15 mouse cellular contexts compared by ENCODE assay signal in the genomic region with DNA sequence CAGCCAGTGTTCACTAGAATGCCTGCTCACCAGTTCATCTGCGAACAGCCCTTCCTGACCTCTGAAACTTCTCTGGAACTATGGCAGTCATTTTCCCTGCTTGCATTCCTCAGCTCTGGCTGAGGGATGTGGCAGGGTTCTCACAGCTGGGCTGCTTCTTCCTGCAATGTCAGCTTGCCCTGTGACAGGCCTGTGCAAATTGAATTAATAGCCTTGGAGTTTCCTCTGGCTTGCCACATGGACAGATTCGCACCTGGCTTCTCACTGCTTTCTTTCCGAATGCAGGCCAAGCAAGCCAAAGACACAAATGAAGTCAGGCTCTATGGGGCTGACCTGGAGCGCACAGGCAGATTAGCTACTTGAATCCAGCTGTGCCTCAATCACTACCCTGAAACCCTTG.
DNase-seq lines count a peak whose midpoint lies in the region; ATAC-seq and TF ChIP-seq lines count a peak whose summit lies in the region.
"Had no signal": no experiment of that assay in that cellular context is flagged by ENCODE, and none has a peak within 500 bp of the region (broad histone marks: within the 10 kb centered on the region; RNA-seq: fewer than 3 reads in every experiment).

No protein-coding gene starts in this region.

- no peak overlapping the region for H3K9ac ChIP-seq in hindbrain, embryonic 13.5 days
- H3K9ac ChIP-seq in limb, embryonic 14.5 days (ENCODE audit: low read depth, low read length, severe bottlenecking): 0 out of 2 replicates have a peak overlapping the region, but pooled peaks have one; percentile 25
- no peak overlapping the region for H3K9ac ChIP-seq in midbrain, embryonic 16.5 days (ENCODE audit: low read depth, low read length)
- H3K9ac ChIP-seq: forebrain, embryonic 15.5 days; liver, embryonic 13.5 days; midbrain, embryonic 12.5 days had no signal

- DNase-seq in hindbrain, embryonic 10.5 days (ENCODE audit: low spot score): peak; percentile 38
- DNase-seq in embryo, embryonic 10.5 days (ENCODE audit: low spot score): peak; percentile 61
- peak; percentile 20 for DNase-seq in forelimb bud, embryonic 11.5 days (ENCODE audit: low read depth, low spot score)
- no peak for DNase-seq in limb, embryonic 14.5 days (ENCODE audit: low spot score)
- no peak for DNase-seq in right cerebral cortex, postnatal 36 days (ENCODE audit: low spot score in 2 of 2)
- DNase-seq in urinary bladder, adult 2 months (ENCODE audit: low spot score): no peak
- DNase-seq: cerebellum, adult 8-10 months; layer of hippocampus, postnatal 36 days; liver, embryonic 13.5 days had no signal

- H3K27me3 ChIP-seq in hindbrain, embryonic 10.5 days (ENCODE audit: insufficient read depth, poor library complexity, severe bottlenecking): no peaks in the 10 kb centered on the region
- no peaks in the 10 kb centered on the region for H3K27me3 ChIP-seq in hindbrain, embryonic 13.5 days
- no peaks in the 10 kb centered on the region for H3K27me3 ChIP-seq in limb, embryonic 14.5 days (ENCODE audit: control insufficient read depth, insufficient read depth, low read length)
- H3K27me3 ChIP-seq in midbrain, embryonic 16.5 days (ENCODE audit: control insufficient read depth, insufficient read depth, low read depth, low read length): no peaks in the 10 kb centered on the region
- H3K27me3 ChIP-seq: CH12.LX; forebrain, embryonic 15.5 days; liver, embryonic 13.5 days; midbrain, embryonic 12.5 days had no signal

- ATAC-seq in hindbrain, embryonic 13.5 days (ENCODE audit: low FRiP score): no peak
- no peak for ATAC-seq in limb, embryonic 14.5 days (ENCODE audit: low FRiP score, low read depth)
- no peak for ATAC-seq in midbrain, embryonic 16.5 days
- ATAC-seq: forebrain, embryonic 15.5 days; hindbrain, postnatal 0 days had no signal

- H3K36me3 ChIP-seq in hindbrain, embryonic 10.5 days: peaks cover 11% of the 10 kb centered on the region; the same call in 1 of the 2 replicates
- peaks cover 9% of the 10 kb centered on the region for H3K36me3 ChIP-seq in hindbrain, embryonic 13.5 days
- H3K36me3 ChIP-seq in limb, embryonic 14.5 days (ENCODE audit: control insufficient read depth, insufficient read depth, low read length): peaks cover 59% of the 10 kb centered on the region
- no peaks in the 10 kb centered on the region for H3K36me3 ChIP-seq in midbrain, embryonic 16.5 days (ENCODE audit: control insufficient read depth, insufficient read depth, low read length)
- H3K36me3 ChIP-seq: forebrain, embryonic 15.5 days; liver, embryonic 13.5 days; midbrain, embryonic 12.5 days had no signal

- WGBS in hindbrain, embryonic 10.5 days: 56% methylated on average over 4 of the region's 4 CpGs
- WGBS in hindbrain, embryonic 13.5 days: 76% methylated on average over 4 of the region's 4 CpGs
- 55% methylated on average over 4 of the region's 4 CpGs for WGBS in limb, embryonic 14.5 days
- WGBS in midbrain, embryonic 16.5 days: 61% methylated on average over 4 of the region's 4 CpGs

- H3K4me3 ChIP-seq in hindbrain, embryonic 10.5 days: no peak overlapping the region
- H3K4me3 ChIP-seq in hindbrain, embryonic 13.5 days: no peak overlapping the region
- H3K4me3 ChIP-seq in limb, embryonic 14.5 days (replicated peaks; ENCODE audit: low read length): no peak overlapping the region
- H3K4me3 ChIP-seq in midbrain, embryonic 16.5 days (ENCODE audit: low read depth, low read length): no peak overlapping the region
- H3K4me3 ChIP-seq: forebrain, embryonic 15.5 days; liver, embryonic 13.5 days; midbrain, embryonic 12.5 days had no signal

- no peak for TF ChIP-seq POLR2A in limb, embryonic 14.5 days (IDR thresholded peaks at IDR 0.05; ENCODE audit: borderline replicate concordance, extremely low read depth, insufficient read depth, insufficient read length)

- no peaks in the 10 kb centered on the region for H3K9me3 ChIP-seq in hindbrain, embryonic 10.5 days
- H3K9me3 ChIP-seq in hindbrain, embryonic 13.5 days: no peaks in the 10 kb centered on the region
- no peaks in the 10 kb centered on the region for H3K9me3 ChIP-seq in limb, embryonic 14.5 days (ENCODE audit: control insufficient read depth, low read length)
- no peaks in the 10 kb centered on the region for H3K9me3 ChIP-seq in midbrain, embryonic 16.5 days (replicated peaks; ENCODE audit: control insufficient read depth, low read length, poor library complexity, severe bottlenecking)
- H3K9me3 ChIP-seq: forebrain, embryonic 15.5 days; liver, embryonic 13.5 days; midbrain, embryonic 12.5 days had no signal

- H3K4me2 ChIP-seq in hindbrain, embryonic 13.5 days: no peak overlapping the region
- H3K4me2 ChIP-seq in limb, embryonic 14.5 days (replicated peaks; ENCODE audit: low read depth, low read length, severe bottlenecking): no peak overlapping the region
- no peak overlapping the region for H3K4me2 ChIP-seq in midbrain, embryonic 16.5 days (ENCODE audit: low read length)
- H3K4me2 ChIP-seq: forebrain, embryonic 15.5 days; liver, embryonic 13.5 days; midbrain, embryonic 12.5 days had no signal

- peaks cover 15% of the 10 kb centered on the region; the same call in 1 of the 2 replicates for H3K4me1 ChIP-seq in hindbrain, embryonic 10.5 days (replicated peaks)
- no peaks in the 10 kb centered on the region for H3K4me1 ChIP-seq in hindbrain, embryonic 13.5 days (replicated peaks)
- H3K4me1 ChIP-seq in limb, embryonic 14.5 days (ENCODE audit: control insufficient read depth, insufficient read depth, low read length): no peaks in the 10 kb centered on the region
- H3K4me1 ChIP-seq in midbrain, embryonic 16.5 days (ENCODE audit: control insufficient read depth, insufficient read depth, low read length): no peaks in the 10 kb centered on the region
- H3K4me1 ChIP-seq: forebrain, embryonic 15.5 days; liver, embryonic 13.5 days; midbrain, embryonic 12.5 days had no signal

- no peak overlapping the region for H3K27ac ChIP-seq in hindbrain, embryonic 10.5 days
- H3K27ac ChIP-seq in hindbrain, embryonic 13.5 days: no peak overlapping the region
- no peak overlapping the region for H3K27ac ChIP-seq in limb, embryonic 14.5 days (replicated peaks; ENCODE audit: low read depth, low read length)
- H3K27ac ChIP-seq in midbrain, embryonic 16.5 days (ENCODE audit: low read length): no peak overlapping the region
- H3K27ac ChIP-seq: forebrain, embryonic 15.5 days; hindbrain, postnatal 0 days; liver, embryonic 13.5 days; midbrain, embryonic 12.5 days had no signal

Comparison
In these comparisons a context has a peak if more than half of its experiments do, and no peak if none do; other contexts are left out.
1. DNase-seq: peak in hindbrain, embryonic 10.5 days (single experiment), embryo, embryonic 10.5 days (single experiment) and forelimb bud, embryonic 11.5 days (single experiment); none in limb, embryonic 14.5 days (single experiment), right cerebral cortex, postnatal 36 days (0 of 2) and urinary bladder, adult 2 months (single experiment).